Mouse (Mus musculus) layer of hippocampus, postnatal 10 days (tissue): Measurements from ENCODE around the gene Armt1. TPM values are rescaled to one million over a fixed set of nuclear protein-coding genes. Genes with fewer than 3 reads are reported as not detected.
"Not testable (repeated sequence)": the region's sequence is repeated elsewhere in the genome, so short reads cannot be mapped to it uniquely, and the experiment has no call there.

Source experiments
- DNase-seq, 2 experiments: peaks; one replicate each; pipeline ENCODE4 v3.0.0; 2021; ENCODE audit warnings: low spot score in 2 of 2
- total RNA-seq, 2 experiments: library from RNA; stranded (reverse); gene quantifications; 2 replicates each; pipeline ENCODE4 v1.2.3; 2021

Armt1 gene
- total RNA-seq, 2 experiments from 2014 or later, result 10.8 to 11.1 TPM

- no peak for DNase-seq
Measured at GRCm38 (mm10) chr10:4432996-4433755, 909 bp downstream of the Armt1 start.

GRCm38 (mm10) chr10:4433871-4434270 is 1.6 kb downstream of the Armt1 start:
- DNase-seq, result not testable (repeated sequence)

- no peak for DNase-seq
Measured at GRCm38 (mm10) chr10:4435416-4435815, 3.1 kb downstream of the Armt1 start.

- DNase-seq, result no peak
Measured at GRCm38 (mm10) chr10:4456409-4456808, 24.1 kb downstream of the Armt1 start.

- DNase-seq, result no peak
Measured at GRCm38 (mm10) chr10:4460201-4460600, 27.9 kb downstream of the Armt1 start.

- DNase-seq, result no peak
Measured at GRCm38 (mm10) chr10:4465799-4466198, 33.5 kb downstream of the Armt1 start.

- no peak for DNase-seq
Measured at GRCm38 (mm10) chr10:4469406-4469805, 37.1 kb downstream of the Armt1 start.

GRCm38 (mm10) chr10:4473591-4473993 is 41.3 kb downstream of the Armt1 start:
- DNase-seq, result no peak

GRCm38 (mm10) chr10:4475431-4475830 is 43.2 kb downstream of the Armt1 start:
- DNase-seq, result no peak

GRCm38 (mm10) chr10:4476604-4477003 is 44.3 kb downstream of the Armt1 start:
- no peak for DNase-seq

- DNase-seq, result no peak
Measured at GRCm38 (mm10) chr10:4480929-4481328, 48.7 kb downstream of the Armt1 start.

- no peak for DNase-seq
Measured at GRCm38 (mm10) chr10:4481695-4482094, 49.4 kb downstream of the Armt1 start.

- DNase-seq, result no peak
Measured at GRCm38 (mm10) chr10:4482355-4482754, 50.1 kb downstream of the Armt1 start, which contains the start of gene Ccdc170. Ccdc170 (plus strand) TSS chr10:4482502.

GRCm38 (mm10) chr10:4483848-4484247 is 51.6 kb downstream of the Armt1 start:
- DNase-seq, result no peak

GRCm38 (mm10) chr10:4484986-4485385 is 52.7 kb downstream of the Armt1 start:
- no peak for DNase-seq

- no peak for DNase-seq
Measured at GRCm38 (mm10) chr10:4489865-4490264, 57.6 kb downstream of the Armt1 start.

- DNase-seq, result no peak
Measured at GRCm38 (mm10) chr10:4491281-4491680, 59.0 kb downstream of the Armt1 start.

GRCm38 (mm10) chr10:4492045-4492444 is 59.8 kb downstream of the Armt1 start:
- DNase-seq, result no peak

- no peak for DNase-seq
Measured at GRCm38 (mm10) chr10:4492909-4493308, 60.6 kb downstream of the Armt1 start.

GRCm38 (mm10) chr10:4503251-4503650 is 71.0 kb downstream of the Armt1 start:
- DNase-seq, result no peak
